Mouse (Mus musculus) left cerebral cortex, adult 11 months (tissue): ENCODE results near the gene Plekho2.

Experiments
- DNase-seq: peaks from one replicate; pipeline ENCODE4 v3.0.0; 2022; ENCODE audit warnings: low spot score

Gene Plekho2

DNA sequence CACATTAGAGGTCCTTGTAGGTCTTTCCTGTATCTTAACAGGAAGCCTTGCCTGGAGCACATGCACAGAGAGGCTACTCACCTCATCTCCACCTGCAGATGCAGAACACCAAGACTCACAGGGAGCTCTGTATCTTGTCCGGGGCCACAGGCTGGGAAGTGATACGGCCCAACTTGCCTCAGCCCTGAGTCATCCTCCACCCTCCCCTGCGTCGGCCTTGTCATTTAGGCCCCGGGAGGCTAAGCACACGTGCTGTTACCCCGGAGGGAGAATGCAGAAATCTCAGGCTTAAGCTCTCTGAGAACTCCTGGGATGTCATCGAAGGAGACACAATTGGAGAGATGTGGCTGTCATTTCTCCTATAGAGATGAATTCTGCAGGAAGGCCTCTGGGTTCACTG is 50.2 kb downstream of the Plekho2 start:
- DNase-seq = no peak

DNA sequence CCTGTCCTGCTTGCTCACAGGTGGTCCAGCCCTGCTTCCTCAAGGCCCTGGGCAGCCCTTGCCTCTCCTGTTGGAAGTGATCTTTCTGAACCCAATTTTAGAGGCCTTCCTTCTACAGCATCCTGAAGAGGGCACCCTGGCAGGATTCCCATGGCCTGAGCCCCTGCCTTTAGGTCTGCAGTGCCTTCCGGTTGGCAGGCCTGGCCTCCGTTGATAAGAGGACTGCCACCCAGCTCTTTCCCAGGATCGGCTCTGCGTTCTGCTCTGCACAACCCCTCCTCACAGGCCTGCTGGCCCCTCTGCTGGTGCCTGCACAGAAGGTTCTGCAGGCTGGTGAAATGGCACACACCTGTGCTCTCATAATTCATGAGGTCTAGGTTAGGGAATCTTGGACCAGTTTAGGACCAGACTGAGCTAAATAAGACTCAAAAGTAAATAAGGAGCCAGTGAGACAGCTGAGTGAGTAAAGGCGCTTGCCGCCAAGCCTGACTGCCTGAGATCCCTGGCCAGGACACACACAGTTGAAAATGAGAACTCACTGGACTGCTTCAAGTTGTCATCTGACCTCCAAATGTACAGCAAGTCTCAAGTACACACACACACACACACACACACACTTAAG is 51.3 kb downstream of the Plekho2 start:
- DNase-seq = no peak

DNA sequence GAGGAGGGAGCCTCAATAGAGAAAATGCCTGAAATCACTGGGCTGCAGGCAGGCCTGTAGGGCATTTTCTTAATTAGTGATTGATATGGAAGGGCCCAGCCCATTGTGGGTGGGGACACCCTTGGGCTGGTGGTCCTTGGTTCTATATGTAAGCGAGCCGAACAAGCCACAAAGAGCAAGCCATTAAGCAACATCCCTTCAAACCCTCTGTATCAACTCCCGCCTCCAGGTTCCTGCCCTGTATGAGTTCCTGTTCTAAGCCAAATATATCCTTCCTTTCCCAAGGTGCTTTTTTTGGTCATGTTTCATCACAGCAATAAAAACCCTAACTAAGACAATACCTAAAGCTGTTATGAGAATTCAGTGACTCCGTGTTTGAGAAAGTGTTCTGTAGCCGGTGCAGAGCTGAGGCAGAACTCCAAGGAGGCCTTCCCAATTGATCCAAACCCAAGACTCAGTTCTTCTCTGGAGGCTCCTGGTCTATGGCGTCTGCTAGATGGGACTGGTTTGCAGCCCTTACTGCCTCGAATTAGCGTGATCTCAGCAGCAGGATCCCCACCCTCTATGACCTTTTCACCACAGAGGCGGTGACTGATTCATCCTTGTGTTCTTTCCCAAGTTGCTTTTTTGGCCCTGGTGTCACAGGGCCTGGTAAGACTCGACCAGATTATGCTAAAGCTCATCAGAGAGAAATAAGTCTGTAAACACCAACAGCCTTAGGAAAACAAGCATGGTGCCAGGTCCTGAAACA is 54.2 kb downstream of the Plekho2 start:
- DNase-seq = no peak

DNA sequence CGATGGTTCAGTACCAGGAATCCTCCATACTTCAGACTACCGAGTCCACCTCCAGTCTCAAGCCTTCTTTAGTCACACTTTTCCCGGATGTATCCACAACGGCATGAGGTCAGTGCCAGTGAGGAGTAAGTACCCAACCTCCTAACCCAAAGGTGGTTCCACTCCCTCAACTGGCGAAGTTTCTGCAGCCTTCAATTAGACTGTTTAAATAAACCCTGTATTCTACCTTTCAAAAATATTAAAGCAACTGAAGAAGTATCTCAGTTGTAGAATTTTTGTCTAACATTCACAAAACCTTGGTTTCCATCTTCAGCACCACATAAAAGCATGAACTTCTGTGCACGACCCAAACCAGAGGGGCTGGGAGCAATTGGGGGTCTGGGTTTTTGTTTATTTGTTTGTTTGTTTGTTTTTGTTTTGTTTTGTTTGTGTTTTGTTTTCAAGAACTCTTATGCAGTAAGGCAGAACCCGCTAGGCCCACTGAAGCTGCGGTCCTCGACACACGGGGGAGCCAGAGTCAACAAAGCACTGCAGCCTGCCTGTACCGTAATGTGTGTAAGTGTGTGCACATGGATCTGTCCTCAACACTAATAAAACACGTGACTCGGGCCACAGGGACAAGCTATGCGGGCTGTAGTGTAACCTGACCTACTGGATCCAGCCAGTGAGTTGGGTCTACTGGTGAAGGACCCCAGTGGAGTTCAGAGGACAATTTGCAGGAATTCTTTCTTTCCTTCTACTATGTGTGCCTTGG is 56.1 kb downstream of the Plekho2 start:
- DNase-seq = peak; percentile 72

DNA sequence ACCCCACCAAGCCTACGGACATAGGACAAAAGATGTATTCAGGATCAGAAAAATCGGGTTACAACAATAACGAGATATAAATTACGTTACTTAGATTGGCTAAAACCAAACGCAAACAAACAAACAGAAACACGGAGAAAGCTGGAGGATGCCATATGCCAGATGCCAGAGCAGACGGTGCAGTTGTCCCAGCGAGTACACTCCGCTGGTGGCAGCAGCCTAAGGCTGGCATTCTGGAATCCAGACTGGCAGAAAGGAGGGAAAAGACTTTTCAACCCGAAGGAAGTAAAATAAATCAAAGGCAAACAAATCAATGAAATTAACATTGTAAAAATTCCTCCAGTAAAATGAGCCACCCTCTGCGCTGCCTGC is 59.3 kb downstream of the Plekho2 start:
- no peak for DNase-seq

DNA sequence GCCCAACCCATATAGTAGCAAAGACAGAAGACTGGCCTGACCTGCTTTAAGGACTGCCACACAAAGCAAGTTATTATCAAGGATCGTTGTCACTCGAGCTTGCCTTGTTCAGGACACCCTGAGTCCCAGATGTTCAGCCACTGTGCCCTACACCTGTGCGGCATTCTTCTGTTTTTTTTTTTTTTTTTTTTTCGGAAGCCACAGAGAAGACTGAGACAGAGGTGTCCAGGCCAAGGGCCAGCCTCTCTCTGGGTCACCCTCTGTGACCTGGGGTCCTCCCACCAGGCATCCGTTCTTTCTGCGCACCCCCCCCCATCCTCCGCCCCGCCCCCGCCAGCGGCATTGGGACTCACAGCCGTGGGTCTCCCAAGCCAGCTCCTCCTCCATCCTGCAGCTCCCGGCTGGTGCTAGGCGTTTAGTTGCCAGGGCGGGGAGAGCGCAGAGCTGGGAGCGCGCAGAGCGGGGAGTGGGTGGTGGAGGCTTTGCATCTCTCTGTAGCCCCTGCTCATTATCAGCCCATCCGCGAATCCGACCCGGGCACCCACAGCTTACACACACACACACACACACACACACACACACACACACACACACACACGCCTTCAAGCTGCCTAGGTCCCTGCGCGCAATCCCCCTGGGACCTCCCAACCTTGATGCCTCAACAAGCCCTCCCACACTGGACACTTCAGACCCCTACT is 59.9 kb downstream of the Plekho2 start, which contains the start of gene Ankdd1a:
Gene Ankdd1a, minus strand, starts transcription at position 387 of the 698 bp plus-strand sequence.
- DNase-seq = peak; percentile 50

DNA sequence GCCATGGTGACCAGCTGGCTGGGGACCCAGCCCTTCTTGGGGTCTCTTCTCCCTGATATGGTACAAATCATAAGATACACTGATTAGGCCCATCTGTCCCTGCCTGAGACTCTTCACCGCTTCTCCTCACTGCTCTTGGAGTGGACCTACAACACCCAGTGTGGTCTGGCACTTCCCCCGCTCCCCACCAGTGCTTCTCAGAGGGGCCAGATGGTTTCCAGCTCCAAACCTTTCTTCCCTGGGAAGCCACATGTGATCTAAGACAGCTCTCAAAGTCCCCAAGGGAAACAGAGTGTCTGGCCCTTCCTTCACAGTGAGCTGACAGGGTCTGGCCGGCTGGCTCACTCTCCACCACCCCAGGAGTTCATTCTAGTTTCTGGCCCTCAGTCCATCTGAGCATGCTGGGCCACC is 65.0 kb downstream of the Plekho2 start:
- no peak for DNase-seq

DNA sequence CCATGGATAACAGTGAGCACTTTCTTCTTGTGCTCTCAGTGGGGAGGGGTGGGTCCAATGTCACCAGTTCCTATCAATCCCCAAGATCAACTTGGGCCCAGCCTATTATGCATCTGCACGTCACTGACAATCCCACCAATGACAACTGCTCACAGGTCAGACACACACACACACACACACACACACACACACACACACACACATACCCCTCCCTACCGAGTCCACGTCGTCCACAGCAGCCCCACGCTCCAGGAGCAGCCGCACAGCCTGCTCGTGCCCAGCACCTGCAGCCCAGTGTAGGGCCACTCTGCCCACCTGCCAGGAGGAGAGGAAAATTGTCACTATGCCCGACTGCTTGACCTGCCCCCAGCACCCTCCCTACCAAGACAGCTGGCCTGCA is 65.4 kb downstream of the Plekho2 start:
- DNase-seq = no peak

DNA sequence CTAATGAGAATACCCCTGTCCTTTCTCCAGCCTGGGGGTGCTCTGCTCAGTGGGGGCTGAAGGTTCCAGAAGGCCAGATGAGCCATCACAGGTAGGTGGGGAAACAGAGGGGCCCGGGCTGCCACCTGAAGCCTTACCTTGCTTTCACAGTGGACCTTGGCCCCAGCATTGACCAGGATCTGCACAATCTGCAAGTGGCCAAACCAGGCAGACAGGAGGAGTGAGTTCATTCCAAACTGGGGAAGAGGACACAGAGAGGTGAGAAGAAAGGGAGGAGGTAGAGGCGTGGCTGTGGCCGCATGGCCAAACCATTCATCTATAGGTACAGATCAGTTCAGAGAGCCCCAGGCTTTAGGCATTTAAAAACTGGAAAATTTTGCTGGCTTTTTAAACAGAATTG is 67.3 kb downstream of the Plekho2 start:
- DNase-seq = no peak

DNA sequence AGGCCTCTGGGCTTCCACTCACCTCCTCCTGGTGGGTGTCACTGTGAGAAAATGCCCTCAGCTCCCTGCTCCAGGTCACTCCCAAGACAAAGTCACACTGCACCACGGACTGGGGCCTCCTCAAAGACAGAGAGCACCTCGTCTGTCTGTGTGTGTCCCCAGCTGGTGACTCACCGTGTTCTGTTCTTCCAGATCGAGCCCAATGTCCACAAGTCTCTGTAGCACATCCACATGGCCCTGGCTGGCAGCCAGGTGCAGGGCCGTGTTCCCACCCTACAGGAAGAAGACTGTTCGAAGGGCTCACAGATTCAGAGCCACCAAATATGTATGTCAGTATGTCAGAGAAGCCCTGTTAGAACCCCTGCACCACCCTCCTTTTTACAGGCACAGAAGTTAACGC is 71.4 kb downstream of the Plekho2 start:
- no peak for DNase-seq

DNA sequence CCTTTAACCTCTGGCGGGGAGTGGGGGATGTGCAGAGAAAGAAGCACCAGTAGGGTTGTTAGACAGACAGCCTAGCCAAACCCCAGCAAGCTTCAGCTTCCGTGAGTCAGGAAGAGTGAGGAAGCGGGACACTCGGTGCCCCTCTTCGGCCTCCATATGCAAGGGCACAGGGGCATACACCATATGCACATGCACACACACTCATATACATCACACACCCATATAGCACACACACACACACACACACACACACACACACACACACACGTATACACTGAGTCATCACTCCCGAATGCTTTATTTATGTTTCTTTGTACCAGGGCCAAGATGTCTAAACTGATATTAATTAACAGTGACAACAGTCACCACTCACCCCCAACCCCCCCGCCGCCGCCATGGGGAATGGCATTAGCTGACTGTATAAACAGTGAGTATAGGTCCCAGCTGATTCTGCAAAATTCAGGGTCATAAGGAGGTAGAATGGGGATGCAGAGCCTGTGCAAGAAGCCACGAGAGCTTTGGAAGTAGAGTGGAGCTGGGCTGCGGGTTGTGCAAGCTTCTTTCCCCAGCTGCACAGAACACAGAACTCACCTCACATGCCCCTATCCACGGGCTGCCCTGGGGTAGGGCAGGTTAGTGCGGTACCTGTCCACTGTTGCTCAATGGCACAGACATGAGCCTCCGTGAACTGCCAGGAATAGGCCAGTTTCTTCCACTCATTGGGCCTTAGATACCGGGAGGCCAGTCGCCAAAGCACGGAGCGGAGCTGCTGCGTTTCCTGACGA is 76.9 kb downstream of the Plekho2 start:
- no peak for DNase-seq
